Mouse (Mus musculus): ENCODE measurements at regions not wholly inside any gene's neighbourhood (a gene's known extent, or its start where the extent isn't known, plus 50 kb on each side); places are given as distances from the start of the nearest gene placed in this dataset.

GRCm38 (mm10) chr15:42901782-42902181 lies 2767.6 kb downstream of the 9330182O14Rik start:
- Histone ChIP-seq H3K9me3 (ENCODE audit: low read length) (no peaks in the 10 kb centered on the region), H3K4me2 (replicated peaks; ENCODE audit: low read depth, low read length) (no peak overlapping the region), H3K9ac (replicated peaks; ENCODE audit: low read length) (no peak overlapping the region), H3K27ac (ENCODE audit: low read length) (no peak overlapping the region), H3K27me3 (ENCODE audit: insufficient read depth, low read length) (no peaks in the 10 kb centered on the region), H3K36me3 (ENCODE audit: insufficient read depth, low read length) (no peaks in the 10 kb centered on the region), H3K4me3 (ENCODE audit: low read length) (no peak overlapping the region), H3K4me1 (ENCODE audit: insufficient read depth, low read length) (no peaks in the 10 kb centered on the region)
- 83% methylated on average over 3 of the region's 3 CpGs for WGBS
- no peak for ATAC-seq (ENCODE audit: low FRiP score, low TSS enrichment)

- H3K9ac ChIP-seq (replicated peaks; ENCODE audit: low read length), result no peak overlapping the region
These were observed 2777.2 kb downstream of the 9330182O14Rik start for GRCm38 (mm10) chr15:42911357-42911756.

GRCm38 (mm10) chr15:42912880-42913279 lies 2778.7 kb downstream of the 9330182O14Rik start:
- Histone ChIP-seq H3K36me3 (ENCODE audit: insufficient read depth, low read length) (no peaks in the 10 kb centered on the region), H3K4me3 (ENCODE audit: low read length) (no peak overlapping the region), H3K27ac (ENCODE audit: low read length) (no peak overlapping the region), H3K27me3 (ENCODE audit: insufficient read depth, low read length) (no peaks in the 10 kb centered on the region), H3K4me1 (ENCODE audit: insufficient read depth, low read length) (no peaks in the 10 kb centered on the region), H3K9me3 (ENCODE audit: low read length) (no peaks in the 10 kb centered on the region), H3K9ac (replicated peaks; ENCODE audit: low read length) (no peak overlapping the region), H3K4me2 (replicated peaks; ENCODE audit: low read depth, low read length) (no peak overlapping the region)
- ATAC-seq (ENCODE audit: low FRiP score, low TSS enrichment), result no peak
- WGBS, result 73% methylated on average over 4 of the region's 4 CpGs

More at GRCm38 (mm10) chr15:42911357-42911756, 2777.2 kb downstream of the 9330182O14Rik start:
- H3K27me3 ChIP-seq (ENCODE audit: insufficient read depth, low read length), result no peaks in the 10 kb centered on the region
- H3K27ac ChIP-seq (ENCODE audit: low read length), result no peak overlapping the region
- no peak overlapping the region for H3K4me3 ChIP-seq (ENCODE audit: low read length)
- no peaks in the 10 kb centered on the region for H3K36me3 ChIP-seq (ENCODE audit: insufficient read depth, low read length)
- ATAC-seq (ENCODE audit: low FRiP score, low TSS enrichment), result no peak
- H3K4me1 ChIP-seq (ENCODE audit: insufficient read depth, low read length), result no peaks in the 10 kb centered on the region
- H3K4me2 ChIP-seq (replicated peaks; ENCODE audit: low read depth, low read length), result no peak overlapping the region
- 89% methylated on average over 2 of the region's 2 CpGs for WGBS
- no peaks in the 10 kb centered on the region for H3K9me3 ChIP-seq (ENCODE audit: low read length)

DNA sequence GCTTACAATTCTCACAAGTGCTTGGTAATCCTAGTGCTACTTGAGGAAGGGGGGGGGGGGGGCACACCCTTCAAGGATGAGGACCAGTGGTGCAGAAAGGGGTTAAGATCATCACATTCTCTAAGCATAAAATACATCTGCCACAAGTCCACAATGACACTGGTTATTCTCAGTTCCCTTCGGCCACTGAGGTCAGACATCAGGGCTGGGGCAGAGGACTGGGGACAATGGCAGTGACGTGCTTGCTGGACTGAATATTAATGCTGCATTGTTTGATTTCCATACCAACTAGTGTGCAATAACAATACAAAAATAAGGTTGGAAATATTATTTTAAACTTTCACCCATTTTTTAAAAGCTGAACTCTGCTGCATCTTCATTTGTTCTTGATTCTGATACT lies 2779.1 kb downstream of the 9330182O14Rik start:
- no peak overlapping the region for H3K4me2 ChIP-seq (replicated peaks; ENCODE audit: low read depth, low read length)
- no peak overlapping the region for H3K4me3 ChIP-seq (ENCODE audit: low read length)
- no peaks in the 10 kb centered on the region for H3K27me3 ChIP-seq (ENCODE audit: insufficient read depth, low read length)
- H3K27ac ChIP-seq (ENCODE audit: low read length), result no peak overlapping the region
- no peaks in the 10 kb centered on the region for H3K9me3 ChIP-seq (ENCODE audit: low read length)
- no peaks in the 10 kb centered on the region for H3K4me1 ChIP-seq (ENCODE audit: insufficient read depth, low read length)
- no peak for ATAC-seq (ENCODE audit: low FRiP score, low TSS enrichment)
- WGBS, result 51% methylated on average over 2 of the region's 2 CpGs
- H3K36me3 ChIP-seq (ENCODE audit: insufficient read depth, low read length), result no peaks in the 10 kb centered on the region
- no peak overlapping the region for H3K9ac ChIP-seq (replicated peaks; ENCODE audit: low read length)

DNA sequence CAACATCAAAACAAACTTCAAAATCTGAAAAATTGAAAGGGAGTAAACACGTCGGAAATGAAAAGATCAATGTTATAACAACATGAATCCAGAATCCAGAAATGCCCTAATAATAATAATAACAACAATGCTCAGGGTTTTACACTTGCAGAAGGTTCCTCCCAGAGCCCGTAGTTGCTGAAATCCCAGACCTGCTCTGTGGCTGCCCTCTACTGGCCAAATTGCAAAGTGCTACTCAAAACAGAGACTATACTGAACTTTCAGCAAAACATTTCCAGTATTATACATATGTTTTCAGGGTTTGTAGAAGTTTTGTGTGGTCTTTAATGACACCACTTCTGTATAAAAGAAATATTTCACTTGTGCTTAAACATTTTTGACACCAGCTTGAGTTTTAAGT lies 2779.9 kb downstream of the 9330182O14Rik start:
- Histone ChIP-seq H3K36me3 (ENCODE audit: insufficient read depth, low read length) (no peaks in the 10 kb centered on the region), H3K4me3 (ENCODE audit: low read length) (no peak overlapping the region), H3K27ac (ENCODE audit: low read length) (no peak overlapping the region), H3K9ac (replicated peaks; ENCODE audit: low read length) (no peak overlapping the region), H3K4me2 (replicated peaks; ENCODE audit: low read depth, low read length) (no peak overlapping the region), H3K4me1 (ENCODE audit: insufficient read depth, low read length) (no peaks in the 10 kb centered on the region), H3K27me3 (ENCODE audit: insufficient read depth, low read length) (no peaks in the 10 kb centered on the region), H3K9me3 (ENCODE audit: low read length) (no peaks in the 10 kb centered on the region)
- 0 out of 2 replicates have a peak, but pooled peaks have one; percentile 54 for ATAC-seq (ENCODE audit: low FRiP score, low TSS enrichment)
- 8% methylated on average over 3 of the region's 3 CpGs for WGBS

- Histone ChIP-seq H3K4me2 (replicated peaks; ENCODE audit: low read depth, low read length) (no peak overlapping the region), H3K27ac (ENCODE audit: low read length) (no peak overlapping the region), H3K9me3 (ENCODE audit: low read length) (no peaks in the 10 kb centered on the region), H3K9ac (replicated peaks; ENCODE audit: low read length) (no peak overlapping the region), H3K4me3 (ENCODE audit: low read length) (no peak overlapping the region), H3K27me3 (ENCODE audit: insufficient read depth, low read length) (no peaks in the 10 kb centered on the region), H3K4me1 (ENCODE audit: insufficient read depth, low read length) (no peaks in the 10 kb centered on the region), H3K36me3 (ENCODE audit: insufficient read depth, low read length) (no peaks in the 10 kb centered on the region)
- ATAC-seq (ENCODE audit: low FRiP score, low TSS enrichment), result no peak
- WGBS, result 86% methylated on average over 11 of the region's 11 CpGs
These were observed 2781.0 kb downstream of the 9330182O14Rik start for GRCm38 (mm10) chr15:42915195-42915594.

DNA sequence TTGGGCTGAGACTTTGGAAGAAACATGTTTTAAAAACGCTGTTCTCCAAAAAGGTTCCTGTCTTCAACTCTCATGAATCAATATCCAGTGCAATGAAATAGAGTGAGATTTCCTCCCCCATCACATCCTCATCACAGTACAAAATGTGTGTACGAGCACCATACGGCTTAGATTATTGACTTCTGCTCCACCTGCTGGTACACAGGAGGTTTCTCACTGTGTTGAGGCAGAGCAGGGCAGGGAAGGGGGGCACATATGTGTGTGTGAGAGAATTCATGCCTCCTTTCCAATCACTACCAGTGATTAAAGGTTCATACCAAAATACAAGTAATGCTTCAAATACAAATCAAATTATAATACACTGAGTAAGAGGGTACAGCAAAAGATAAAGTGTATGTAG lies 2787.5 kb downstream of the 9330182O14Rik start:
- Histone ChIP-seq H3K9me3 (ENCODE audit: low read length) (no peaks in the 10 kb centered on the region), H3K36me3 (ENCODE audit: insufficient read depth, low read length) (no peaks in the 10 kb centered on the region), H3K4me3 (ENCODE audit: low read length) (no peak overlapping the region), H3K9ac (replicated peaks; ENCODE audit: low read length) (no peak overlapping the region), H3K4me2 (replicated peaks; ENCODE audit: low read depth, low read length) (no peak overlapping the region), H3K27me3 (ENCODE audit: insufficient read depth, low read length) (no peaks in the 10 kb centered on the region), H3K27ac (ENCODE audit: low read length) (no peak overlapping the region), H3K4me1 (ENCODE audit: insufficient read depth, low read length) (no peaks in the 10 kb centered on the region)
- WGBS, result 69% methylated on average over 3 of the region's 3 CpGs
- ATAC-seq (ENCODE audit: low FRiP score, low TSS enrichment), result no peak

- Histone ChIP-seq H3K9ac (replicated peaks; ENCODE audit: low read length) (no peak overlapping the region), H3K27ac (ENCODE audit: low read length) (no peak overlapping the region), H3K4me3 (ENCODE audit: low read length) (no peak overlapping the region), H3K4me2 (replicated peaks; ENCODE audit: low read depth, low read length) (no peak overlapping the region), H3K4me1 (ENCODE audit: insufficient read depth, low read length) (no peaks in the 10 kb centered on the region), H3K27me3 (ENCODE audit: insufficient read depth, low read length) (no peaks in the 10 kb centered on the region), H3K36me3 (ENCODE audit: insufficient read depth, low read length) (no peaks in the 10 kb centered on the region), H3K9me3 (ENCODE audit: low read length) (no peaks in the 10 kb centered on the region)
- 75% methylated on average over 4 of the region's 4 CpGs for WGBS
- no peak for ATAC-seq (ENCODE audit: low FRiP score, low TSS enrichment)
These were observed 2794.2 kb downstream of the 9330182O14Rik start for GRCm38 (mm10) chr15:42928331-42928730.

DNA sequence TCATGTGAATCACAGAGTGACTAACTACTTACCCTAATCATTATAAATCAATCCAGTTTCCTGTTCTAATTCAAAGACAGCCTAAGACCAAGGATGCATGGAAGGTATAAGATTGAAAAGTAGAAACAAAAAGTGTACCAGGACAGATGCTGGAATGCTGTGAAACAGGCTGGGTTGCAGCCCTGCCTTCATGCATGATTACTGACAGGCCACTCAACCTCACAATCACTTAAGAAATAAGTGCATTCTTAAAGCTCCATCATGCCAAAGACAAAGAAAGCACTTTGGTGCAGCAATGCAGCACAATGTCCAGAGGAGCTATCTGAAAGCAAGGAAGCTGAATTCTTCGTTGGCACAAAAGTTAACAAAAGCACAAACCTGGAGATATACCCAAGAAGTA lies 2810.4 kb downstream of the 9330182O14Rik start:
- 76% methylated on average over 1 of the region's 1 CpGs for WGBS
- H3K4me3 ChIP-seq (ENCODE audit: low read length), result no peak overlapping the region
- ATAC-seq (ENCODE audit: low FRiP score, low TSS enrichment), result no peak
- no peaks in the 10 kb centered on the region for H3K4me1 ChIP-seq (ENCODE audit: insufficient read depth, low read length)
- no peaks in the 10 kb centered on the region for H3K36me3 ChIP-seq (ENCODE audit: insufficient read depth, low read length)
- H3K27me3 ChIP-seq (ENCODE audit: insufficient read depth, low read length), result no peaks in the 10 kb centered on the region
- H3K27ac ChIP-seq (ENCODE audit: low read length), result no peak overlapping the region
- no peak overlapping the region for H3K4me2 ChIP-seq (replicated peaks; ENCODE audit: low read depth, low read length)
- H3K9me3 ChIP-seq (ENCODE audit: low read length), result no peaks in the 10 kb centered on the region
- H3K9ac ChIP-seq (replicated peaks; ENCODE audit: low read length), result no peak overlapping the region

DNA sequence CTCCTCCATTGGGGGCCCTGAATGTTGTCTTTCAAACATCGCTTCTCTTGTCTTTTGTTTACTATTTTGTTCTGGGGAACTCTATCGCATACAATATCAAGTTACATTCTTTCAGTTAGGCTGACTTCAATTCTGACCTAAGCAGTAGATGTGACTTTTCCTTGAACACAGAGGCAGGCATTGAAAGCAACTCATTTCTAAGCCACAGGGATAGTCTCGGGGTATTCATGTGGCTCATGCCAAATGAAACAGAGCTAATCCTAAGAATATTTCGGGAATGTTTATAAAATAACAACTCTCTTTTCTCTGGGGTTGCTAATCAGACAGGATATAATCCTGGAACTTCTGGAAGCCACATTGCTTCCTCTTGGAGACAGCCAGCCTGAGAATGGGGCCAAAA lies 2821.0 kb downstream of the 9330182O14Rik start:
- no peak overlapping the region for H3K27ac ChIP-seq (ENCODE audit: low read length)
- H3K4me3 ChIP-seq (ENCODE audit: low read length), result no peak overlapping the region
- 81% methylated on average over 4 of the region's 4 CpGs for WGBS
- H3K4me2 ChIP-seq (replicated peaks; ENCODE audit: low read depth, low read length), result no peak overlapping the region
- ATAC-seq (ENCODE audit: low FRiP score, low TSS enrichment), result no peak
- H3K27me3 ChIP-seq (ENCODE audit: insufficient read depth, low read length), result no peaks in the 10 kb centered on the region
- H3K9ac ChIP-seq (replicated peaks; ENCODE audit: low read length), result no peak overlapping the region
- H3K36me3 ChIP-seq (ENCODE audit: insufficient read depth, low read length), result no peaks in the 10 kb centered on the region
- no peaks in the 10 kb centered on the region for H3K4me1 ChIP-seq (ENCODE audit: insufficient read depth, low read length)
- no peaks in the 10 kb centered on the region for H3K9me3 ChIP-seq (ENCODE audit: low read length)
